Mouse (Mus musculus) gastrocnemius, postnatal 36 days (tissue): ENCODE measurements around the gene Ssh2. TPM values are rescaled to one million over a fixed set of nuclear protein-coding genes. Genes with fewer than 3 reads are reported as not detected.
"Not testable (repeated sequence)": the region's sequence is repeated elsewhere in the genome, so short reads cannot be mapped to it uniquely, and the experiment has no call there.

Experiments used
- DNase-seq, 2 experiments: peaks; one replicate each; pipeline ENCODE4 v3.0.0; 2022
- intact Hi-C: fragments of 180-260 bp; cut with DNase I; formaldehyde crosslinking; loops from one replicate; pipeline ENCODE4 v1.15.1; 2025
- total RNA-seq, 2 experiments: library from RNA; stranded (reverse); gene quantifications; 2 replicates each; pipeline ENCODE4 v1.2.3; 2021

The Ssh2 gene
- total RNA-seq, 2 experiments from 2014 or later = 39.4 to 43.4 TPM

DNA sequence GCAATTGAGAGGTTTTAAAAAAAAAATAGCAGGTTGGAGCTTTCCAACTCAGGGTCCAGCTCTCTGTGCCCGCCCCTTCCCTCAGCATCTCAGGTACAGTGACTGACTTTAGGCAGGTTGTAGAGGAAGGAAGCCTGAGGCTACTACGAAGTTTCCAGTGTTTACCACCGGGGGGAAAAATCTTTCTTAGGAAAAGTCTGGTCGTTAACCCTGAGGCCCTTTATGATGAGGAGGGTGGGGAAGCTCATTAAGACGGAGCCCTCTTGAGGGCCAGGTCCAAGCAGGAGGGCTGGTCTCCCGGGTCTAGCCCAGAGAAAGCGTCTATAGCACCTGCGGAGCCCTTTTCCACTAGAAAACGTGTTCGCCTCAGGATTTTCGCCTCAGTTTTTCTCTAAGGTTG is 604 bp upstream of the Ssh2 start:
- intact Hi-C loops = loop anchor here (2.0 kb wide), 1 partner anchor 93 kb away; no protein-coding TSS in a partner anchor

DNA sequence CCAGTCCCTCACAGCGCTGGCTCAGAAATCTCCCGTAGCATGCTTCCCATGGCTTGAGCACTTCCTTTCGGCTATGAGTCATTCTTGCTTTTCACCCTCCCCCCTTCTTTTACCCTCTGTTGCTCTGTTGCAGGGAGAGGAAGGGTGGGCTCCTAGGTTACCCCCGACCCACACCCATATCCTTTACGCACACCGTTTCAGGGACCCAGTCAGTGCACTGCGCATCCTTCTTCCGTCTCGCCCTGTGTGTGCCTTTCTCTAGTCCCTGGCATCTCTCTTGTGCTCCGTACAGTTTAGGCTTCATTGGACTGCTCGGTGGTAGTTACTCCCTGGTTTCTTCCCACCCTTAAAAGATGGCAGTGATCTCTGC is 659 bp downstream of the Ssh2 start:
- no peak for DNase-seq
- intact Hi-C loops = no loop called here

More for the DNA sequence above, 604 bp upstream of the Ssh2 start:
- peak in 1 of 2 experiments; percentile 14 for DNase-seq

DNA sequence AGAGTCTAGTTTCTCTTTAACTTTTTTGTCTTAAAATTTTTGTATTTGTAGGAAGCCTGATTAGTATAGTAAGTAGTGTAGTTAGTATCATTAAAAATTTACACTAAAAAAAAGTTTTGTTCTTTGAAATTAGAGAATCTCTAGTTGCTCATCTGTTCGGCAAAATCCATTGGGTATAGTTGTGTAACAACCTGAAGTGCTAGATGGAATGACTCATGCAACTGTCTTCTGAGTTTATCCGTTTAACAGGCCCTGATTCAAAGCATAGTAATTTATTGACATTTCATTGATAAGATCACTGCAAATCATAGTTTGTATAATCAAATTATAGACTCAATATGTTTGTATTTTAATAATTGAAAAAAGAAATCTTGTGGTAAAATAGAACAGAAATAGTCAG is 14.7 kb downstream of the Ssh2 start:
- no peak for DNase-seq
- intact Hi-C loops = no loop called here

DNA sequence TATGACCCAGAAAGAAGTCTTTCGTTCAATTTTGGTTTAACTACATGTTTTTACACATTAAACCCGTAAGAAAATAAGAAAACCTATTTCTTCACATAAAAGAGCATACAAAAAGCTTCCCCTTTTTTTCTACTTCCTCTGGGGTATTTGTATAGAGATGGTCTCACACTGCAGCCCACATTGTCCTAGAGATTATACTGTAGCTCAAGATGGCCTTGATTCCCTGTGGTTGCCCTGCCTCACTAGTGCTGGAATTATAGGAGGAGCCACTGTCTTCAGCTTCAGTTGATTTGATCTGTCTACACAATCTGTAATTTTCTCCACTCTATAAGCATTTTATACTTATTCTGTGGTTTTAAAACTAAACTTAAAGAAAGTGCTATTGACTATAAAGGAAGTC is 15.4 kb downstream of the Ssh2 start:
- intact Hi-C loops = no loop called here

DNA sequence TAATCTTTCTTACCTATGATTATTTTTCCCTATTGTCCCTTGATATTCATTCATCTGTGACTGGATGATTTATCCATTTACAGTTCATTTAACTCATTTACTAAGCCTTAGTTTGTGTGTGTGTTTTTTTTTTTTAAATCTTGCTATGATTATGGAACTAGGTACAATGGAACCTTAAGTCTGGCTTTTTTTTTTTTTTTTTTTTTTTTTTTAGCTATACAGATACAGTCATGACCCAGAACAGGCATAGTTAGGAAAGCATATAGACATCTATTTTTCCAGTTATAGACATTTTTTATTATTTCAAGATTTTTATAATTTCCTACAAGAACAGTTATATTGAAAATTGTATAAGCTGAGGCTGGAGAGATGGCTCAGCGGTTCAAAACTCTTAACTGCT is 19.2 kb downstream of the Ssh2 start:
- intact Hi-C loops = no loop called here
- DNase-seq = no peak

More for the DNA sequence above, 15.4 kb downstream of the Ssh2 start:
- DNase-seq = no peak

DNA sequence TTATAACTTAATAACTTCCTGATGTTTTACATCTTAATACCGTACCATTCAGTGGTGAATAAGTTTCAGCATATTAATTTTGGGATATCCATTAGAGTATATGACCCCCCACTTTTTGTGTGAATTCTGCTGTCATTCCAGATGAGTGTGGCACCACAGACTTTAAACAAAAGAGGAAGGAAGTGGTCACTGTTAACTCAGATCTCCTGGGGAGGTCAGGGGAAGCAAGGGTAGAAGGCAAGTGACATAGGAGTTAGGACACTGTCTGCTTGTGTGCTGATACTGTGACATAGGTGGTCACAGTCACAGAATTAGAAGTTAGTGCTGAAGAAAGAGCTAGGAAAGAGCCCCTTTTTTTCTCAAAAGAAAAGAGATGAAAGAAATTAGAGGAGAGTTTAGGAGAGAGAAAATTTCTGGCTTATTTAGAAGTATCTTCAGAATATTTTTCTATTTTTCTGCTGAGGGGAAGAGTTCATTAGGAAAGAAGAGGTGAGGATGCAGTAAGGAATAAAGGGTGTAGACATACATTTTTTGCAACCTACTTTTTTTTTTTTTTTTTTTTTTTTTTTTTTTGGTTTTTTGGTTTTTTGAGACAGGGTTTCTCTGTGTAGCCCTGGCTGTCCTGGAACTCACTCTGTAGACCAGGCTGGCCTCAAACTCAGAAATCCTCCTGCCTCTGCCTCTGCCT is 23.7 kb downstream of the Ssh2 start:
- no peak for DNase-seq
- intact Hi-C loops = no loop called here

DNA sequence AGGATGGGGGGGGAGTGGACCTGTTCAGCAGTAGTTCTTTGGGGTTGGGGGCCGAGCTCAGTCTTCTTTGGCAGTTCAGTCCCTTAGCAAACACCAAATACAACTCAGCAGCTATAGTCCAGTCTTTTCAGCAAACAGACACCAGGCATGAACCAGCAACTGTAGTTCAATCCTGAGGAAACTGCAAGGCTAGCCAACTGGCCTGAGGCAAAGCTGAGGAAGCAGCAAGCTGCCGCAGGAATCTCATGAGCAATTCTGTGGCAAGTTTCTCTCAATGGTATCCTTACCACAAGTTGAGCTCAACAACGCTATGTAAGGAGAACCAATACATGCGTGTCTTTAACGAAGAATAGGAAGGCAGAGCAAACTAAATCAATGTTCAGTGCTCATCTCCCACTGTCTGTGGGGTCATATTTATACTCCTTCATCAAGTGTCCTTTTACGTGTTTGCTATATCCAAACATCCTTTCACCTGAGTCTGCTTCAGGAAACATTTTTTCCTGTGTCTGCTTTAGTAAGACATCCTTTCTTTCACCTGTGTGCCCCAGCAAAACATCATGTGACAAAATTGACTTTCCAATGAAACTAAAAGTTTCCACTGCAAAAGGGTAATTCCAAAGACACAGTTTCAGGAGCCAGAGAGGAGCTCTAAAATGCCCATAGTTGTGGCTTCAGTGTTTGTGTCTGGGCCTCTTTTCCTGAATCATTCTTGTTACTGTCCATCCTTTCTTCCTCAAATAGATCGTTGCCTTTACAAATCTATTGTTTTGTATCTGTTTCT is 24.6 kb downstream of the Ssh2 start:
- no peak for DNase-seq
- intact Hi-C loops = no loop called here

DNA sequence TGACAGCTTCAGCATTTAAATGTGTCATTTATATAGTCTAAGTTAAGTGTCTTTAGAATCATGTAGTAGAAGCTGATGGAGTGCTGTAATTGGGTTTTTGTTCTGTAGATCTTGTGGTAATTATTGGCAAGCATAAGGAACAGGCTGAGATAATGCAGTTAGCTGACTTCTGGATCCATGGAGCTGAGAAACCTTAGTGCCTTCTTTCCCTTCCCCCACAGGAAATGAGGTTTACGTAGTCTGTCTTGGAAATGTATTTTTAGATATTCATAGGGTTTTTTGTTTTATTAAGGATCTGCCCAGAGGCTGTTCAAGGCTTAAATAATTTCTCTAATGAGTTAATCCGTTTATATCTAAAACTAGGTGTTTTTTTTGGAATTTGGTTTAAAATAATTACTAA is 26.8 kb downstream of the Ssh2 start:
- DNase-seq = no peak

DNA sequence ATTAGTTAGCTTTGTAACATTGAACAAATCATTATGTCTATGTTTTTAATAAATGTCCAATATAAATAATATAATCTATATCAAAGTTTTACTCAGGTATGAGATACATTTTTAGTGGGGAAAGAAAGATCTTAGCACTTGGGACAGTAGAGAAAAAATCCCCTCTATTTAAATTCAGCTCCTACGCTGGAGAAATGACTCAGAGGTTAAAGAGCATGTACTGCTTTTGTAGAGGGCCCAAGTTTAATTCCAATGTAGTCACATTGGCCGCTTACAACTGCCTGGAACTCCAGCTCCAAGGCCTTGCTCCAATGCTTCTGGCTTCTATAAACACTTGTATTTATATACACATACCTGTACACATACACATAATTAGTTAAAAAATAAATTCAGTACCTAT is 36.7 kb downstream of the Ssh2 start:
- no peak for DNase-seq
- intact Hi-C loops = no loop called here

More for the DNA sequence above, 26.8 kb downstream of the Ssh2 start:
- intact Hi-C loops = no loop called here

DNA sequence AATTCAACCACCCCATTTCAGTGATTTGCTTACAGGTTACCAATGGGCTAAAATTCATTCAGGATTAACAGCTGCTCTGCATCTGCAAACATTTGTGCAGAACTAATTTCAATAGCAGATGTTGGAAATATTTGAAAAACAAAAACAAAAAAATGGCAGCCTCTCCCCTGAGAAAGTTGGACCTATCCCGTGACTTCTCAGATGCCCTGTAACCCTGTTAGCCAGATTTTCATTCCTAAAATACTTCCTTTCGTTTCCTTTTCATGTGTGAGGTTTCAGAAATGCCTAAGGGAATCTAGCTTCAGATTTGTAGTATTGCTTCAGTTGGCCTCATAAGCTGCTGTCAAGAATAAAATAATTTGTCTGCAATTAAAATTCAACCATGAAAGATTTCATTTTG is 43.4 kb downstream of the Ssh2 start:
- DNase-seq = no peak
- intact Hi-C loops = no loop called here

DNA sequence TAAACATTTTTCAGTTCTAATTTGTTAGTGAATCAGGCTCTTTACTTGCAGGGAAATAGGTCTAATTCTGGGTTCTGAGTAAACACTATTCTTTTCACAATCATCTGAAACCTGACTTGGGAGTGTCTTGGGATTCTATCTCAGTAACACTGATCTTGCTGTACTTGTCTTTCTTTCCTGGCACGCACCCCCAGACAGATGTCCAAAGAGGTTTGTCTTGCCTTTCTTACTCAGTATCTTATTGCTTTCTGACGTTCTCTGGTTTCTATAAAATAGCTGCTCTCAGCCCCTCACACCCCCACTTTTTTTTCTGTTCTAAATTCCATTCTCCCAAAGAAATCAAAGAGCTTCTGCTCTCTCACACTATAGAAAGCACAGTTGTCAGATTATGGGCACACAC is 51.3 kb downstream of the Ssh2 start:
- intact Hi-C loops = no loop called here
- DNase-seq = no peak

DNA sequence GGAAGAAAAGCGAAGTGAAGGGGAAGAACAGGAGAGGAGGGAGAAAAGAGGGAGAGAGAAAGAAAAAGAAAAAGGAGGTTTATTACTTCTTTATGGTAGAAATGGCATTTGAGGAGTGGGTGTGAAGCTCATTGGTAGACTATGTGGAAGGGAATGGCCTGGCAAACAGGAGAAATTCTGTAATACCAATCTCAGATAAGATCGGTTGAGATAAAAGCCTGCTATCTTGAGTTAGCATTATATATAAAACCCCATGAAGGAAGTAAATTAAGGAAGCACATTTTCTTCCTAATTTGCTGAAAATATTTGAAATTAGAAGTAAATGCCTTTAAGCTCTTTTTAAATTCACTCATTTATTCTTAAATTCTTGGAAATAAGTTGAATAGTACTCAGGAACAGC is 59.9 kb downstream of the Ssh2 start:
- DNase-seq = no peak
- intact Hi-C loops = no loop called here

DNA sequence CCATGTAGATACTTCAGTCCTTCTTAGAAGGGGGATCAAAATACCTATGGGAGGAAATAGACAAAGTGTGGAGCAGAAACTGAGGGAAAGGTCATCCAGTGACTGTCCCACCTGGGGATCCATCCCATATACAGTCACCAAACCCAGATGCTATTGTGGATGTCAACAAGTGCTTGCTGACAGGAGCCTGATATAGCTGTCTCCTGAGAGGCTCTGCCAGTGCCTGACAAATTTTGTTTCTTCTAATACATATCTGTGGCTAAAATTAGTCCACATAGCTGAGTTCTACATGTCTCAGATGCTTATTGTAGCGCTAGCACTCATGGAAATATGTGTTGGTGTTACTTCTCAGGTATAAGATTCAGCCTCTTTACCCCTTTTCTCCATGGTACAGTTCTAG is 62.5 kb downstream of the Ssh2 start:
- intact Hi-C loops, DNase-seq: not testable (repeated sequence)

DNA sequence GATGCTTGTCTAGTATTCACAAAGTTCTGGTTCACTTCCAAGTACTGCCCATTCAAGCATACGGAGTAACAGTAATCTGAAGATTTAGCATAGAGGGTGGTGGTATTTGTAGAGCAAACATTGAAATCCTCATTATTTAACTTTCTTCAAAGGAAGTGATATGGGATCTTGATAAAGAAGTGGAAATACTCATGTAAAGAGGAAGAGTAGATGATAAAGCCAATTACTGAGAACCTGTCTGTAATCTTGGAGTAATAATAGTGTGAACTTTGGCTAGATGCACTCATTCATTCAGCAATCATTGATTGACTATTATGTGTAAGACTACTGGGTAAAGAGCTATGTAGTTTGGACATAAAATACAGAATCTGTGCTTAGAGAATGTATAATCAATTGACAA is 64.1 kb downstream of the Ssh2 start:
- intact Hi-C loops = no loop called here
- no peak for DNase-seq

DNA sequence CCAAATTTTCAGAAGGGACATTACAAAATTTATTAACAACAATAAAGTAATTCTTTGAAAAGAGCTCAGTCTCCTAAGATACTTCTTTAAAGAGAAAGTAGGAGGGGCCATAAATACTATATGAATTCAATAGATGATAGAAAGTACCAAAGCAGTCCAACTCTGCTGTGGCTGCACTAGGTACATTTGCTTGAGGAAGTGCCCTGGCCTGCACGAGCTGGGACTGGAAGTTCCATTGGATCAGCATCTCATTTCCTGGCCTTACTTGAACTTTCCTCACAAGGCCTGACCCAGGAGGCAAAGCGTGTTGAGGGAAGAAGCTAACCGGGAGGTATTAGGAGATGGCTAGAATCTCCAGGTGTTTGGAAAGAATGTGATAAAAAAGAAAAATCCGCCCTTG is 75.4 kb downstream of the Ssh2 start:
- no peak for DNase-seq
- intact Hi-C loops = no loop called here

DNA sequence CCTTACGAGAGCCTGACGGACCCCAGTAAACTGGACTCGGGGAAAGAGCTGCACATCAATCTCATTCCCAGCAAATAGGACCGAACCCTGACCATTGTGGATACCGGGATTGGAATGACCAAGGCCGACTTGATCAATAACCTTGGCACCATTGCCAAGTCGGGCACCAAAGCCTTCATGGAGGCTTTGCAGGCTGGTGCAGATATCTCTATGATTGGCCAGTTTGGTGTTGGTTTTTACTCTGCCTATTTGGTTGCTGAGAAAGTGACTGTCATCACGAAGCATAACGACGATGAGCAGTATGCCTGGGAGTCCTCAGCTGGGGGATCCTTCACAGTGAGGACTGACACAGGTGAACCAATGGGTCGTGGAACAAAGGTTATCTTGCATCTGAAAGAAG is 77.6 kb downstream of the Ssh2 start:
- intact Hi-C loops, DNase-seq: not testable (repeated sequence)

DNA sequence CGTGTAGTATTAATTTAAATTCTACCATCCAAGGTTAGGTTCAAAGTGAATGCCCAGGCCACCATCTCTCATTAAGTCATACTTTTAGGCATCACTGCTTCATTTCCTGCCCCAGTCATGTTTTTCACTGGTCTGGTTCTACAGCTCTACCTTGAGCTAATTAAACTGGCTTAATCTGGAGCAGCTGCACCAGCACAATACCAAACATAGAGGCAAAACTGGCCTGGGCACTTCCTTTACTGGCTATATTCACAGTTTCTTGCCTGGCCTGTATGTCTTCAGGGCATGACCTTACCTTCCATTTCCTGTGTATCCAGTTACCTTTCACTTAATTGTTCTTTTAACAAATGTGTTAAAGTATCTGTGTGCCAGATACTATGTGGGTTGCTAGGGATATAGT is 81.2 kb downstream of the Ssh2 start:
- DNase-seq = no peak
- intact Hi-C loops = no loop called here

DNA sequence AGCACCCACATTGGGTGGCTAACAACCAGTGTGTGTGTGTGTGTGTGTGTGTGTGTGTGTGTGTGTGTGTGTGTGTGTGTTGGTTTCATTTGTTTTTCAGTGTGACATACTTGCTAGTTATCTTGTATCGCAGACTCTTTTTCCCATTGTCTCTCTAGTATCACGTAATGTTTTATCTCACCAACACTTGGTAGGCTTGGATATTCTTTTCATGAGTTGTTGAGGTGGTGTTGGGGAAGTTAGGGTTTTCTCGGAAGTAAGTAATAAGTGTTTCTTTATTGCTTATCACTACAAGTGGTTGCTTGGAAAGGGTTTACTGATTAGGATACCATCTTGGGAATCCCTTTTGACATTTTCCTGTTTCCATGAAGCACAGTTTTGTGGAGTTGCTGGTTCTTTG is 91.1 kb downstream of the Ssh2 start:
- intact Hi-C loops = no loop called here
- no peak for DNase-seq

DNA sequence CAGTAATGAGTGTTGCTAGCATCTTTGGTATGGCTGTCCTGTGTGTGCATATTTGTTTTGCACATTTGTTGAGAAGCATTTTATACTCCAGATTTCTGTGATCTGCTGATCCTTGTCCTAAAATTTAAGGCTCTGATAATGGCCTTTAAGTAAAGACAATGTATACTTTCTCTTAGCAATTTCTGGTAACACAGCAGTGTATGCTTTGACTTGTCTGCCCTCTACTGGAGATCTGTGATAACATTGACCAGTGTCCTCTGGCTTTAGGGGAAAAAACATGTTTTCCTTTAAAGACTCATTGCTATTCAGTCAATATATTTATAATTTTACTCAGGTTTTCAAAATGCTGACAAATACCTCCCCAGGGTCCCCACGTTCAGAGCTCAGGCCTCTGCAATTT is 92.4 kb downstream of the Ssh2 start:
- intact Hi-C loops = loop anchor here (1.0 to 2.0 kb wide), 2 partner anchors 94 to 208 kb away; no protein-coding TSS in a partner anchor
- DNase-seq = no peak

DNA sequence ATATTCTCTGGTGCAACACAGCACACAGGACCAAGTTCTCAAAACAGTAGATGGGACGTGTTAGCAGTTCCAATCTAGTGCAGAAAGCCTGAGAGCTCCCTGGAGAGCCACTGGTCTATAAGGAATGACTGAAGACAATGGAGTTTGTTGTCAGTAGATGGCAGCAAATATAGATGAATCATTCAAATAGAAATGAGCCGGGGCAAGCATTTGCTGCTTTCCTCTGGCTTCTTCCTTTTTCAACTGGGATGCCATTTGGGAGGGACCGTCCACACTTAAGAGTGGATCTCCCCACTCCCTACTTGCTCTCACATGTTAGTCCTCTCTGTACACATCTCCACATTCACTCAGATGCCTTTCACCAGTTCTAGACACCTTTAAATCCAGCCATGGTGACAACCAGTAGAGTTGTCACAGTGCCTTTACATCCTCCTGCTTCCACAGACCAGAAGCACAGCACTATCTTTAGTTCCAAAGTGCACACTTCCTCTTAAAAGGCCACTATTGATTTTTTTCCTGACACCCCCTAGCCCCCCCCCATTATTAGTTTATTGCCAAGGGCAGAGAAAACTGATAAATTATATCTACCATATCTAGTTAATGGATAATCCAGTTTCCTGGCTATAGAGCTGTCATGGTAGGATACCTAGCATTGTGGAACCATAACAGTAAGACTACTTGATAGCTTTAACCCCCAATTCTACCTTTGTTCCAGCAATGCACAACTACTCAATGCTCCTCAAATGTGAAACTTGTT is 101.8 kb downstream of the Ssh2 start:
- intact Hi-C loops = loop anchor here (2.0 kb wide), 1 partner anchor 129 kb away; no protein-coding TSS in a partner anchor
- no peak for DNase-seq

DNA sequence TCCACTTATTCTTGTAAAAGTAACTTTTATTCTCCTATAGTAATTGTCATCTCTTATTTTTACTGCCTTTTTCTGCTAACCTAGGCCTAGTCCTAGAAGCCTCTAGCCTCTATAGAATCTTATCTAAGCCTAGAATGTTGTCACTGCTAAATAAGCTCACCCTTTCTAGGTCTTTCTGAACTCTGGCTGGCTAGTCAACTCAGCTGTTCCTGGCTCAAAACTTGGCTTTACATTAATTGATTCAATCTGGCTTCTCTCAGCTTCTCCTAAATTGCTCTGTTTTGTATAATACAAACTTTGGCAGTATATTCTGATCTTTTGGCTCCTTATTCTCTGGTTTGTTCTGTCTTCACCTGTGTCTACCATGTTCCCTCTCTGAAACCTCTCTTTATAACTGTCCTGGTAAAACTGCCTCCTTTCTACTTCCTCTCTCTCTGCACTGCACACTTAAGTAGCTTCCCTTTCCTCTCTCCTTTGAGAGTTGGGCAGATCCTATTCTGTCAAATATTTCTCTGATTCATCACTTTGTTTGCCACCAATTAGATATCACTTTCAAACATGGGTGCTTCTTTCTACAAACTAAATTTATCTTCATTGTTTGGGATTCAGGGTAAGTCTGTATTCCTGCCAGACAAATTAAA is 102.5 kb downstream of the Ssh2 start:
- intact Hi-C loops = no loop called here
- DNase-seq = no peak
